Mouse (Mus musculus): Measurements from ENCODE around the gene Btbd9. TPM values are rescaled to one million over a fixed set of nuclear protein-coding genes. Genes with fewer than 3 reads are reported as not detected.

Btbd9 gene
- polyA plus RNA-seq, 1 experiment = 21.6 TPM

GRCm38 (mm10) chr17:30245308-30245706 lies 331.0 kb downstream of the Btbd9 start:
- no peaks in the 10 kb centered on the region for H3K4me1 ChIP-seq (ENCODE audit: control insufficient read depth, insufficient read depth, low read length)
- H3K36me3 ChIP-seq (ENCODE audit: control insufficient read depth, insufficient read depth, low read length, poor library complexity, severe bottlenecking) = no peaks in the 10 kb centered on the region
- no peaks in the 10 kb centered on the region for H3K9me3 ChIP-seq (replicated peaks; ENCODE audit: control insufficient read depth, insufficient read depth, low read length, poor library complexity, severe bottlenecking)
- no peak overlapping the region for H3K27ac ChIP-seq (ENCODE audit: insufficient read depth, low read length)
- TF ChIP-seq CTCF (IDR thresholded peaks at IDR 0.05; ENCODE audit: low read depth, low read length) = no peak
- no peak for TF ChIP-seq POLR2A (IDR thresholded peaks at IDR 0.05; ENCODE audit: insufficient read depth, low read length)
- no peak overlapping the region for H3K9ac ChIP-seq (ENCODE audit: low read depth, poor library complexity, severe bottlenecking)
- no peak overlapping the region for H3K4me3 ChIP-seq (ENCODE audit: low read depth, low read length)
- no peaks in the 10 kb centered on the region for H3K27me3 ChIP-seq (ENCODE audit: control insufficient read depth, insufficient read depth, low read length, poor library complexity, severe bottlenecking)

- Histone ChIP-seq H3K4me1 (ENCODE audit: control insufficient read depth, insufficient read depth, low read length) (no peaks in the 10 kb centered on the region), H3K27ac (ENCODE audit: insufficient read depth, low read length) (no peak overlapping the region), H3K36me3 (ENCODE audit: control insufficient read depth, insufficient read depth, low read length, poor library complexity, severe bottlenecking) (no peaks in the 10 kb centered on the region), H3K9ac (ENCODE audit: low read depth, poor library complexity, severe bottlenecking) (no peak overlapping the region), H3K4me3 (ENCODE audit: low read depth, low read length) (no peak overlapping the region), H3K9me3 (replicated peaks; ENCODE audit: control insufficient read depth, insufficient read depth, low read length, poor library complexity, severe bottlenecking) (no peaks in the 10 kb centered on the region), H3K27me3 (ENCODE audit: control insufficient read depth, insufficient read depth, low read length, poor library complexity, severe bottlenecking) (no peaks in the 10 kb centered on the region)
- TF ChIP-seq EP300 (IDR thresholded peaks at IDR 0.05; ENCODE audit: insufficient read depth, low read depth, low read length) = no peak
- no peak for TF ChIP-seq CTCF (IDR thresholded peaks at IDR 0.05; ENCODE audit: low read depth, low read length)
- TF ChIP-seq POLR2A (IDR thresholded peaks at IDR 0.05; ENCODE audit: insufficient read depth, low read length) = no peak
These were observed 331.5 kb downstream of the Btbd9 start for GRCm38 (mm10) chr17:30244651-30245307.

GRCm38 (mm10) chr17:30243540-30243939 lies 332.7 kb downstream of the Btbd9 start:
- no peaks in the 10 kb centered on the region for H3K36me3 ChIP-seq (ENCODE audit: control insufficient read depth, insufficient read depth, low read length, poor library complexity, severe bottlenecking)
- H3K9me3 ChIP-seq (replicated peaks; ENCODE audit: control insufficient read depth, insufficient read depth, low read length, poor library complexity, severe bottlenecking) = no peaks in the 10 kb centered on the region
- no peak overlapping the region for H3K9ac ChIP-seq (ENCODE audit: low read depth, poor library complexity, severe bottlenecking)
- no peak overlapping the region for H3K4me3 ChIP-seq (ENCODE audit: low read depth, low read length)
- no peaks in the 10 kb centered on the region for H3K4me1 ChIP-seq (ENCODE audit: control insufficient read depth, insufficient read depth, low read length)
- TF ChIP-seq CTCF (IDR thresholded peaks at IDR 0.05; ENCODE audit: low read depth, low read length) = no peak
- TF ChIP-seq EP300 (IDR thresholded peaks at IDR 0.05; ENCODE audit: insufficient read depth, low read depth, low read length) = no peak
- TF ChIP-seq POLR2A (IDR thresholded peaks at IDR 0.05; ENCODE audit: insufficient read depth, low read length) = no peak
- no peak overlapping the region for H3K27ac ChIP-seq (ENCODE audit: insufficient read depth, low read length)
- H3K27me3 ChIP-seq (ENCODE audit: control insufficient read depth, insufficient read depth, low read length, poor library complexity, severe bottlenecking) = no peaks in the 10 kb centered on the region

GRCm38 (mm10) chr17:30242647-30243046 lies 333.6 kb downstream of the Btbd9 start:
- Histone ChIP-seq H3K9me3 (replicated peaks; ENCODE audit: control insufficient read depth, insufficient read depth, low read length, poor library complexity, severe bottlenecking) (no peaks in the 10 kb centered on the region), H3K36me3 (ENCODE audit: control insufficient read depth, insufficient read depth, low read length, poor library complexity, severe bottlenecking) (no peaks in the 10 kb centered on the region), H3K27me3 (ENCODE audit: control insufficient read depth, insufficient read depth, low read length, poor library complexity, severe bottlenecking) (no peaks in the 10 kb centered on the region), H3K27ac (ENCODE audit: insufficient read depth, low read length) (no peak overlapping the region), H3K4me3 (ENCODE audit: low read depth, low read length) (no peak overlapping the region), H3K9ac (ENCODE audit: low read depth, poor library complexity, severe bottlenecking) (no peak overlapping the region), H3K4me1 (ENCODE audit: control insufficient read depth, insufficient read depth, low read length) (no peaks in the 10 kb centered on the region)
- no peak for TF ChIP-seq EP300 (IDR thresholded peaks at IDR 0.05; ENCODE audit: insufficient read depth, low read depth, low read length)
- no peak for TF ChIP-seq CTCF (IDR thresholded peaks at IDR 0.05; ENCODE audit: low read depth, low read length)
- TF ChIP-seq POLR2A (IDR thresholded peaks at IDR 0.05; ENCODE audit: insufficient read depth, low read length) = no peak

GRCm38 (mm10) chr17:30241720-30242322 lies 334.5 kb downstream of the Btbd9 start:
- Histone ChIP-seq H3K27me3 (ENCODE audit: control insufficient read depth, insufficient read depth, low read length, poor library complexity, severe bottlenecking) (no peaks in the 10 kb centered on the region), H3K36me3 (ENCODE audit: control insufficient read depth, insufficient read depth, low read length, poor library complexity, severe bottlenecking) (no peaks in the 10 kb centered on the region), H3K27ac (ENCODE audit: insufficient read depth, low read length) (no peak overlapping the region), H3K9me3 (replicated peaks; ENCODE audit: control insufficient read depth, insufficient read depth, low read length, poor library complexity, severe bottlenecking) (no peaks in the 10 kb centered on the region), H3K4me1 (ENCODE audit: control insufficient read depth, insufficient read depth, low read length) (no peaks in the 10 kb centered on the region), H3K4me3 (ENCODE audit: low read depth, low read length) (no peak overlapping the region), H3K9ac (ENCODE audit: low read depth, poor library complexity, severe bottlenecking) (no peak overlapping the region)
- TF ChIP-seq CTCF (IDR thresholded peaks at IDR 0.05; ENCODE audit: low read depth, low read length) = no peak
- TF ChIP-seq POLR2A (IDR thresholded peaks at IDR 0.05; ENCODE audit: insufficient read depth, low read length) = no peak
- TF ChIP-seq EP300 (IDR thresholded peaks at IDR 0.05; ENCODE audit: insufficient read depth, low read depth, low read length) = no peak

- H3K36me3 ChIP-seq (ENCODE audit: control insufficient read depth, insufficient read depth, low read length, poor library complexity, severe bottlenecking) = no peaks in the 10 kb centered on the region
- H3K4me3 ChIP-seq (ENCODE audit: low read depth, low read length) = no peak overlapping the region
- H3K9ac ChIP-seq (ENCODE audit: low read depth, poor library complexity, severe bottlenecking) = no peak overlapping the region
- no peak overlapping the region for H3K27ac ChIP-seq (ENCODE audit: insufficient read depth, low read length)
- TF ChIP-seq CTCF (IDR thresholded peaks at IDR 0.05; ENCODE audit: low read depth, low read length) (no peak), POLR2A (IDR thresholded peaks at IDR 0.05; ENCODE audit: insufficient read depth, low read length) (no peak), EP300 (IDR thresholded peaks at IDR 0.05; ENCODE audit: insufficient read depth, low read depth, low read length) (no peak)
- H3K27me3 ChIP-seq (ENCODE audit: control insufficient read depth, insufficient read depth, low read length, poor library complexity, severe bottlenecking) = no peaks in the 10 kb centered on the region
- no peaks in the 10 kb centered on the region for H3K4me1 ChIP-seq (ENCODE audit: control insufficient read depth, insufficient read depth, low read length)
- H3K9me3 ChIP-seq (replicated peaks; ENCODE audit: control insufficient read depth, insufficient read depth, low read length, poor library complexity, severe bottlenecking) = no peaks in the 10 kb centered on the region
These were observed 335.2 kb downstream of the Btbd9 start for GRCm38 (mm10) chr17:30241061-30241460.
